Mouse (Mus musculus) hindbrain, embryonic 10.5 days (tissue): Measurements from ENCODE around the gene Zfp710. TPM values are rescaled to one million over a fixed set of nuclear protein-coding genes. Genes with fewer than 3 reads are reported as not detected.
A peak's percentile ranks its signal among the peaks of the same experiment; 100 is the strongest.
"Not testable (repeated sequence)": the region's sequence is repeated elsewhere in the genome, so short reads cannot be mapped to it uniquely, and the experiment has no call there.

ENCODE experiments used
- DNase-seq: peaks from one replicate; pipeline ENCODE4 v3.0.0-alpha.2; 2017; ENCODE audit warnings: low spot score
- H3K27ac ChIP-seq: fragments of 300-500 bp; sonication (generic); 2 replicates; pipeline ENCODE4 v1.5.1; 2016; ENCODE audit warnings: mild to moderate bottlenecking, moderate library complexity
- H3K27me3 ChIP-seq: fragments of 300-500 bp; sonication (generic); 2 replicates; pipeline ENCODE4 v1.6.1; 2016; ENCODE audit warnings: mild to moderate bottlenecking; ENCODE audit not compliant: poor library complexity, insufficient read depth, severe bottlenecking
- H3K36me3 ChIP-seq: fragments of 300-500 bp; sonication (generic); 2 replicates; pipeline ENCODE4 v1.6.1; 2016; ENCODE audit warnings: mild to moderate bottlenecking, moderate library complexity
- H3K4me1 ChIP-seq: fragments of 300-500 bp; sonication (generic); replicated peaks from 2 replicates; pipeline ENCODE4 v1.6.1; 2016; ENCODE audit warnings: mild to moderate bottlenecking
- H3K4me3 ChIP-seq: fragments of 300-500 bp; sonication (generic); 2 replicates; pipeline ENCODE4 v1.5.1; 2016; ENCODE audit warnings: mild to moderate bottlenecking, moderate library complexity
- H3K9me3 ChIP-seq: fragments of 300-500 bp; sonication (generic); 2 replicates; pipeline ENCODE4 v1.6.1; 2016; ENCODE audit warnings: mild to moderate bottlenecking, moderate library complexity
- WGBS: fragments of 180-500 bp; shearing (Covaris S2); methylation state at CpG from one replicate; pipeline ENCODE4 v1.1.7; 2016; 5-methylcytosine and 5-hydroxymethylcytosine counted together
- polyA plus RNA-seq: library from polyadenylated mRNA; unstranded; fragments of >200 nt; fragmentation: Nextera tagmentation; extraction: Ambion mirVana; gene quantifications from 2 replicates; pipeline ENCODE4 v1.2.1, GENCODE M21; 2016

Zfp710 gene
- polyA plus RNA-seq, 1 experiment from 2014 or later, result 37.5 TPM

GRCm38 (mm10) chr7:80123115-80123514 lies 98.5 kb downstream of the Zfp710 start:
- DNase-seq, result no peak
- Histone ChIP-seq H3K36me3 (no peaks in the 10 kb centered on the region), H3K27me3 (no peaks in the 10 kb centered on the region), H3K27ac (no peak overlapping the region), H3K4me3 (no peak overlapping the region), H3K4me1 (no peaks in the 10 kb centered on the region), H3K9me3 (no peaks in the 10 kb centered on the region)
- WGBS, result 68% methylated on average over 4 of the region's 4 CpGs

GRCm38 (mm10) chr7:80123672-80124071 lies 99.1 kb downstream of the Zfp710 start:
- DNase-seq, result no peak
- Histone ChIP-seq H3K4me3 (no peak overlapping the region), H3K9me3 (no peaks in the 10 kb centered on the region), H3K36me3 (no peaks in the 10 kb centered on the region), H3K27ac (no peak overlapping the region), H3K27me3 (no peaks in the 10 kb centered on the region), H3K4me1 (no peaks in the 10 kb centered on the region)
- 88% methylated on average over 2 of the region's 2 CpGs for WGBS

- Histone ChIP-seq H3K4me1 (peaks cover 8% of the 10 kb centered on the region), H3K27ac (no peak overlapping the region), H3K27me3 (no peaks in the 10 kb centered on the region), H3K4me3 (no peak overlapping the region), H3K36me3 (no peaks in the 10 kb centered on the region), H3K9me3 (no peaks in the 10 kb centered on the region)
- no peak for DNase-seq
- WGBS, result 74% methylated on average over 4 of the region's 4 CpGs
Observed at GRCm38 (mm10) chr7:80129278-80129677, 104.7 kb downstream of the Zfp710 start.

GRCm38 (mm10) chr7:80130344-80131055 lies 105.9 kb downstream of the Zfp710 start:
- 43% methylated on average over 12 of the region's 12 CpGs for WGBS

GRCm38 (mm10) chr7:80131315-80131714 lies 106.7 kb downstream of the Zfp710 start:
- not testable (repeated sequence) for H3K36me3 ChIP-seq, H3K27me3 ChIP-seq, H3K4me3 ChIP-seq, DNase-seq, H3K4me1 ChIP-seq, H3K9me3 ChIP-seq, H3K27ac ChIP-seq
- WGBS, result 79% methylated on average over 7 of the region's 7 CpGs

More at GRCm38 (mm10) chr7:80130344-80131055, 105.9 kb downstream of the Zfp710 start:
- H3K36me3 ChIP-seq, result no peaks in the 10 kb centered on the region
- no peak overlapping the region for H3K27ac ChIP-seq
- no peaks in the 10 kb centered on the region for H3K9me3 ChIP-seq
- DNase-seq, result no peak
- H3K4me3 ChIP-seq, result no peak overlapping the region
- no peaks in the 10 kb centered on the region for H3K27me3 ChIP-seq
- peaks cover 8% of the 10 kb centered on the region for H3K4me1 ChIP-seq

- H3K36me3 ChIP-seq, result no peaks in the 10 kb centered on the region
- H3K27me3 ChIP-seq, result no peaks in the 10 kb centered on the region
- no peak overlapping the region for H3K4me3 ChIP-seq
- peaks cover 10% of the 10 kb centered on the region; the same call in 1 of the 2 replicates for H3K9me3 ChIP-seq
- peaks cover 8% of the 10 kb centered on the region for H3K4me1 ChIP-seq
- H3K27ac ChIP-seq, result no peak overlapping the region
- 61% methylated on average over 9 of the region's 9 CpGs for WGBS
- DNase-seq, result peak; percentile 41
Observed at GRCm38 (mm10) chr7:80132541-80132940, 107.9 kb downstream of the Zfp710 start.

GRCm38 (mm10) chr7:80134454-80135172 lies 110.0 kb downstream of the Zfp710 start:
- peaks cover 10% of the 10 kb centered on the region; the same call in 1 of the 2 replicates for H3K9me3 ChIP-seq
- H3K4me1 ChIP-seq, result peaks cover 12% of the 10 kb centered on the region
- no peaks in the 10 kb centered on the region for H3K36me3 ChIP-seq
- 58% methylated on average over 8 of the region's 8 CpGs for WGBS
- no peak overlapping the region for H3K27ac ChIP-seq
- no peak for DNase-seq
- H3K4me3 ChIP-seq, result no peak overlapping the region
- no peaks in the 10 kb centered on the region for H3K27me3 ChIP-seq

GRCm38 (mm10) chr7:80135173-80135532 lies 110.5 kb downstream of the Zfp710 start:
- Histone ChIP-seq H3K27ac (no peak overlapping the region), H3K36me3 (no peaks in the 10 kb centered on the region), H3K9me3 (peaks cover 10% of the 10 kb centered on the region; the same call in 1 of the 2 replicates), H3K4me1 (peaks cover 12% of the 10 kb centered on the region), H3K27me3 (no peaks in the 10 kb centered on the region), H3K4me3 (no peak overlapping the region)
- DNase-seq, result no peak
- 90% methylated on average over 1 of the region's 1 CpGs for WGBS

- Histone ChIP-seq H3K27me3 (no peaks in the 10 kb centered on the region), H3K4me1 (peaks cover 19% of the 10 kb centered on the region), H3K36me3 (no peaks in the 10 kb centered on the region), H3K27ac (no peak overlapping the region), H3K4me3 (no peak overlapping the region), H3K9me3 (peaks cover 10% of the 10 kb centered on the region; the same call in 1 of the 2 replicates)
- DNase-seq, result no peak
- 75% methylated on average over 1 of the region's 1 CpGs for WGBS
Observed at GRCm38 (mm10) chr7:80138375-80138774, 113.8 kb downstream of the Zfp710 start.

- Histone ChIP-seq H3K4me1 (peaks cover 27% of the 10 kb centered on the region), H3K9me3 (peaks cover 10% of the 10 kb centered on the region; the same call in 1 of the 2 replicates), H3K4me3 (no peak overlapping the region), H3K27me3 (no peaks in the 10 kb centered on the region), H3K27ac (peak overlapping the region; percentile 62; the same call in 1 of the 2 replicates), H3K36me3 (no peaks in the 10 kb centered on the region)
- 20% methylated on average over 9 of the region's 9 CpGs for WGBS
- DNase-seq, result peak; percentile 79
Observed at GRCm38 (mm10) chr7:80140815-80141214, 116.2 kb downstream of the Zfp710 start.

Other genes starting within 250 kb of the Zfp710 start
- gene Mesp1, start 231.0 kb upstream of the Zfp710 start, polyA plus RNA-seq, result 0.12 TPM in 1 of 2 replicates, not detected in the other
- 0.37 and 0.55 TPM in 2 replicates for gene Mesp2, start 214.1 kb upstream of the Zfp710 start, polyA plus RNA-seq
- gene Anpep, start 163.8 kb upstream of the Zfp710 start, polyA plus RNA-seq, result 4.3 and 5.6 TPM in 2 replicates
- 47.0 and 54.6 TPM in 2 replicates for gene Ap3s2, start 104.2 kb upstream of the Zfp710 start, polyA plus RNA-seq
- gene Arpin, start 89.5 kb upstream of the Zfp710 start, polyA plus RNA-seq, result 23.3 and 24.7 TPM in 2 replicates
- gene Idh2, start 90.6 kb downstream of the Zfp710 start, polyA plus RNA-seq, result 429 and 446 TPM in 2 replicates
- gene Sema4b, start 162.0 kb downstream of the Zfp710 start, polyA plus RNA-seq, result 14.0 and 17.5 TPM in 2 replicates
- gene Cib1, start 208.0 kb downstream of the Zfp710 start, polyA plus RNA-seq, result 74.8 and 79.6 TPM in 2 replicates
- 6.2 and 6.5 TPM in 2 replicates for gene Gdpgp1, start 208.1 kb downstream of the Zfp710 start, polyA plus RNA-seq
- 0.70 and 0.98 TPM in 2 replicates for gene Ttll13, start 221.6 kb downstream of the Zfp710 start, polyA plus RNA-seq
- 40.4 and 47.4 TPM in 2 replicates for gene Ngrn, start 236.4 kb downstream of the Zfp710 start, polyA plus RNA-seq
- gene Vps33b, start 244.8 kb downstream of the Zfp710 start, polyA plus RNA-seq, result 16.6 and 19.6 TPM in 2 replicates